Mouse (Mus musculus) CD4-positive, CD25-positive, alpha-beta regulatory T cell, adult 2 months (primary cell): ENCODE measurements at regions not wholly inside any gene's neighbourhood (a gene's known extent, or its start where the extent isn't known, plus 50 kb on each side); places are given as distances from the start of the nearest gene placed in this dataset.

Experiments used
- DNase-seq: peaks from one replicate; pipeline ENCODE4 v3.0.0-alpha.2; 2012; ENCODE audit warnings: low read depth, low spot score

GRCm38 (mm10) chr19:14670078-14670820, 72.4 kb upstream of the Tle4 start:
- DNase-seq, result no peak

- peak; percentile 22 for DNase-seq
These were observed 70.8 kb upstream of the Tle4 start for GRCm38 (mm10) chr19:14668512-14669181.

- no peak for DNase-seq
These were observed 67.0 kb upstream of the Tle4 start for GRCm38 (mm10) chr19:14664682-14665417.

- no peak for DNase-seq
These were observed 66.3 kb upstream of the Tle4 start for GRCm38 (mm10) chr19:14664096-14664586.

GRCm38 (mm10) chr19:14663350-14663749, 65.5 kb upstream of the Tle4 start:
- DNase-seq, result no peak

- DNase-seq, result no peak
These were observed 61.9 kb upstream of the Tle4 start for GRCm38 (mm10) chr19:14659725-14660124.

GRCm38 (mm10) chr19:14658479-14658878, 60.6 kb upstream of the Tle4 start:
- no peak for DNase-seq

- DNase-seq, result no peak
These were observed 58.2 kb upstream of the Tle4 start for GRCm38 (mm10) chr19:14656022-14656388.

GRCm38 (mm10) chr19:14655302-14656021, 57.6 kb upstream of the Tle4 start:
- no peak for DNase-seq
